Comparison of ENCODE assay signal across 22 mouse cellular contexts in the genomic region with DNA sequence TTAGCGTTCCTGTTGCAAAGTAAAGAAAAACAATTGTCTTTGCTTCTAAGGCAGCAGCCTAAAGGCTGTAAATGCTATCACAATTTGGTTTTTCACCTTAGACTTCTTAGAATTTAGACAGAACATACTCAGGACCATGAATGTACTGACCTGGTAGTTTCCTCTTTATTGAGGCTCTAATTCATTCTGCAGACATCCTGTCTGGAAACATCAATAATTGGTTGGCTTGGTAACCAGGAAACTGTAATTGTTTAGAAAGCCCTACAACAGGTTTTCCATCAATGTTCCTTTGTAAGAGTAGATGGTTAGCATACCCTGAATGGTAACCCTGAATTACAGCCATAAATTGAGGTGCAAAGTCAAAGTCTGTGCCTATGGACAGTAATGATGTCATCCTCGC.
DNase-seq lines count a peak whose midpoint lies in the region; TF ChIP-seq lines count a peak whose summit lies in the region.
"Had no signal": no experiment of that assay in that cellular context is flagged by ENCODE, and none has a peak within 500 bp of the region (broad histone marks: within the 10 kb centered on the region; RNA-seq: fewer than 3 reads in every experiment).

No protein-coding gene starts in this region.

- intact Hi-C loops in heart, adult 2 months (cut with DNase I): no loop called here
- intact Hi-C loops in heart, postnatal 10 days (cut with DNase I): no loop called here
- intact Hi-C loops in heart, postnatal 36 days (cut with DNase I): no loop called here

- no peaks in the 10 kb centered on the region for H3K27me3 ChIP-seq in heart, adult 2 months (ENCODE audit: control insufficient read depth, insufficient read depth, low read length)
- H3K27me3 ChIP-seq: CH12.LX; embryonic facial prominence, embryonic 13.5 days; embryonic facial prominence, embryonic 15.5 days; forebrain, embryonic 12.5 days had no signal

- H3K27ac ChIP-seq in heart, adult 2 months: peak overlapping the region; percentile 21
- H3K27ac ChIP-seq: embryonic facial prominence, embryonic 13.5 days; embryonic facial prominence, embryonic 15.5 days; forebrain, embryonic 10.5 days; forebrain, embryonic 12.5 days had no signal

- no peak for TF ChIP-seq POLR2A in heart, adult 2 months (IDR thresholded peaks at IDR 0.05; ENCODE audit: insufficient read depth, low read depth, low read length)

- TF ChIP-seq EP300 in heart, adult 2 months (IDR thresholded peaks at IDR 0.05; ENCODE audit: insufficient read depth, low read depth, low read length): no peak

- H3K36me3 ChIP-seq in heart, adult 2 months (ENCODE audit: control insufficient read depth, insufficient read depth, low read length): peaks cover 3% of the 10 kb centered on the region; the same call in 1 of the 2 replicates
- H3K36me3 ChIP-seq: embryonic facial prominence, embryonic 13.5 days; embryonic facial prominence, embryonic 15.5 days; forebrain, embryonic 10.5 days; forebrain, embryonic 12.5 days; G1E had no signal

- H3K4me1 ChIP-seq in heart, adult 2 months (ENCODE audit: control insufficient read depth, insufficient read depth, low read length): no peaks in the 10 kb centered on the region
- H3K4me1 ChIP-seq: embryonic facial prominence, embryonic 13.5 days; embryonic facial prominence, embryonic 15.5 days; forebrain, embryonic 12.5 days had no signal

- no peak overlapping the region for H3K9ac ChIP-seq in heart, adult 2 months (ENCODE audit: low read depth, low read length)
- H3K9ac ChIP-seq: embryonic facial prominence, embryonic 13.5 days; embryonic facial prominence, embryonic 15.5 days; forebrain, embryonic 12.5 days had no signal

- 62% methylated on average over 2 of the region's 2 CpGs for WGBS in heart, adult 2 months

- no peak overlapping the region for H3K4me3 ChIP-seq in heart, adult 2 months
- H3K4me3 ChIP-seq: embryonic facial prominence, embryonic 13.5 days; embryonic facial prominence, embryonic 15.5 days; erythroblast, embryonic 14.5 days; forebrain, embryonic 10.5 days; forebrain, embryonic 12.5 days had no signal

- no peak for TF ChIP-seq CTCF in heart, adult 2 months (IDR thresholded peaks at IDR 0.05)

- DNase-seq in heart, adult 2 months: no peak
- DNase-seq in heart, postnatal 10 days: no peak
- peak; percentile 16 to 58 for DNase-seq in heart, adult 9 months (ENCODE audit: low spot score in 2 of 2)
- no peak for DNase-seq in heart, postnatal 36 days
- DNase-seq in cerebellum, postnatal 10 days: no peak
- DNase-seq: adrenal gland, adult 8-10 months; adrenal gland, postnatal 14 days; adrenal gland, postnatal 36 days; B cell, adult 2 months; cerebellum, adult 11-12 months; cerebellum, adult 2 months; cerebellum, adult 9-10 months; cerebellum, postnatal 14 days; cerebellum, postnatal 36 days; embryo, embryonic 11 days had no signal

- H3K79me2 ChIP-seq in heart, adult 2 months (replicated peaks; ENCODE audit: control insufficient read depth, insufficient read depth, low read length): no peaks in the 10 kb centered on the region

Comparison
In these comparisons a context has a peak if more than half of its experiments do, and no peak if none do; other contexts are left out.
1. DNase-seq: peak in heart, adult 9 months (2 of 2); none in heart, adult 2 months (0 of 2), heart, postnatal 10 days (0 of 2), heart, postnatal 36 days (0 of 2) and cerebellum, postnatal 10 days (0 of 2).